Mouse (Mus musculus): ENCODE results near the gene Psmb11.

DNA sequence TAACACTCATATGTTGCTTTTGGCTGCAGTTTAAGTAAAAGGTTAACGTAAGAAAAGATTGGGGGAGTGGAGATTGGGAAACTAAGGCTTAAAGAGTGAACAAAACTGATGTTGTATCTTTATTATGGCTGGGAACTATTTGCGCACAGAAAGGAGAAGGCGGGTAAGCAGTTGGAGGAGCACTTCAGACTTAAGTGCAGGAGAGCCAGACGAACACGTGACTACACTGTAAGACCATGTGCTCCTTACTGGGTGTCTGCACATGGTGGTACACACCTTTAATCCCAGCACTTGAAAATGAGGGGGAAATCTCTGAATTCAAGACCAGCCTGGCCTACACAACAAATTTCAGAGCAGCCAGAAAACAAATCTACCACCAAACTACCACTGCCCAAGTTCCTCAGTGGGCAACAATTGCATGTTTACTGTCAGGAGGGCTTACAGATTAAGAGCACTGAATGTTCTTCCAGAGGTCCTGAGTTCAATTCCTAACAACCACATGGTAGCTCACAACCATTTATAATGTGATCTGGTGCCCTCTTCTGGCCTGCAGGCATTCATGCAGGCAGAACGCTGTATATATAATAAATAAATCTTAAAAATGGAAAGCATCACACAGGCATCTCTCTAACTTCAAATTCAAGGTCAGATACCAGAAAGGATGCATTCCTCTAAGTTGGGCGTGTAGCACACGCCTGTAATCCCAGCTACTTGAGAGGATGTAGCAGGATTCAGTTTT, 25.8 kb downstream of the Psmb11 start:
- TF ChIP-seq GATA1 (IDR thresholded peaks at IDR 0.05; ENCODE audit: low read length) (no peak), TAL1 (IDR thresholded peaks at IDR 0.05; ENCODE audit: low read length) (no peak)
